Mouse (Mus musculus): ENCODE measurements around the gene Id3. TPM values are rescaled to one million over a fixed set of nuclear protein-coding genes. Genes with fewer than 3 reads are reported as not detected.

The Id3 gene
- total and polyA plus RNA-seq, 3 experiments, result 18.3 to 116 (median 85.5) TPM

- no peak overlapping the region for H3K9ac ChIP-seq (ENCODE audit: insufficient read depth, low read depth)
- peaks cover 22 to 39% of the 10 kb centered on the region in 2 experiments for H3K4me1 ChIP-seq (ENCODE audit: control insufficient read depth in 1 of 2, insufficient read depth in 2 of 2)
- no peak overlapping the region for H3K4me3 ChIP-seq (replicated peaks in 1 of 3; ENCODE audit: low read depth in 2 of 3, low read length in 2 of 3, poor library complexity in 1 of 3)
- TF ChIP-seq JUND (conservative IDR thresholded peaks at IDR 0.05; ENCODE audit: low read depth, low read length) (no peak), POLR2A (IDR thresholded peaks at IDR 0.05; ENCODE audit: low read depth, low read length) (no peak), MAFK (IDR thresholded peaks at IDR 0.05; ENCODE audit: insufficient replicate concordance, low read length) (no peak), UBTF (IDR thresholded peaks at IDR 0.05; ENCODE audit: low read depth, low read length) (no peak), ELF1 (IDR thresholded peaks at IDR 0.05; ENCODE audit: low read depth, low read length) (no peak), MYC (IDR thresholded peaks at IDR 0.05; ENCODE audit: low read depth, low read length) (no peak), IRF4 (IDR thresholded peaks at IDR 0.05; ENCODE audit: low read depth, low read length) (no peak), CHD1 (IDR thresholded peaks at IDR 0.05; ENCODE audit: low read depth, low read length) (no peak), USF2 (conservative IDR thresholded peaks at IDR 0.05; ENCODE audit: low read depth, low read length) (no peak), POLR2AphosphoS2 (IDR thresholded peaks at IDR 0.05; ENCODE audit: low read depth, low read length) (no peak), RCOR1 (conservative IDR thresholded peaks at IDR 0.05; ENCODE audit: low read depth, low read length) (no peak)
- H3K4me2 ChIP-seq (ENCODE audit: insufficient read depth, low read depth, poor library complexity, severe bottlenecking), result no peak overlapping the region
- H3K27me3 ChIP-seq (replicated peaks), result peaks cover 11% of the 10 kb centered on the region
- dilution Hi-C loops (cut with MboI; ENCODE audit: extremely low pct_ligation_motif_present, extremely low pct_unique_long_range_greater_than_20kb, low sequenced_read_pairs) (no loop called here), in situ Hi-C loops (cut with MboI; ENCODE audit: low pct_ligation_motif_present, low pct_unique_long_range_greater_than_20kb, low sequenced_read_pairs) (no loop called here)
- no peak overlapping the region for H3K27ac ChIP-seq (ENCODE audit: insufficient read depth, low read depth)
- no peaks in the 10 kb centered on the region for H3K36me3 ChIP-seq (replicated peaks in 1 of 2; ENCODE audit: control insufficient read depth in 1 of 2, insufficient read depth in 1 of 2, low read length in 1 of 2)
- DNase-seq (ENCODE audit: extremely low read depth), result no peak
- H3K9me3 ChIP-seq (replicated peaks; ENCODE audit: low read length), result peaks cover 7% of the 10 kb centered on the region
- no peaks in the 10 kb centered on the region for H3K79me2 ChIP-seq (replicated peaks; ENCODE audit: control insufficient read depth, extremely low read depth, insufficient read depth, poor library complexity, severe bottlenecking)
These were observed 48.6 kb upstream of the Id3 start for GRCm38 (mm10) chr4:136094519-136095219.

GRCm38 (mm10) chr4:136095490-136096105, 47.7 kb upstream of the Id3 start:
- Histone ChIP-seq H3K9ac (ENCODE audit: insufficient read depth, low read depth) (no peak overlapping the region), H3K4me1 (ENCODE audit: control insufficient read depth in 1 of 2, insufficient read depth in 2 of 2) (peaks cover 20 to 39% of the 10 kb centered on the region in 2 experiments), H3K4me3 (replicated peaks in 1 of 3; ENCODE audit: low read depth in 2 of 3, low read length in 2 of 3, poor library complexity in 1 of 3) (no peak overlapping the region), H3K27me3 (replicated peaks) (peaks cover 11% of the 10 kb centered on the region), H3K79me2 (replicated peaks; ENCODE audit: control insufficient read depth, extremely low read depth, insufficient read depth, poor library complexity, severe bottlenecking) (no peaks in the 10 kb centered on the region), H3K36me3 (replicated peaks in 1 of 2; ENCODE audit: control insufficient read depth in 1 of 2, insufficient read depth in 1 of 2, low read length in 1 of 2) (no peaks in the 10 kb centered on the region), H3K4me2 (ENCODE audit: insufficient read depth, low read depth, poor library complexity, severe bottlenecking) (no peak overlapping the region), H3K27ac (ENCODE audit: insufficient read depth, low read depth) (no peak overlapping the region), H3K9me3 (replicated peaks; ENCODE audit: low read length) (peaks cover 7% of the 10 kb centered on the region)
- in situ Hi-C loops (cut with MboI; ENCODE audit: low pct_ligation_motif_present, low pct_unique_long_range_greater_than_20kb, low sequenced_read_pairs) (no loop called here), dilution Hi-C loops (cut with MboI; ENCODE audit: extremely low pct_ligation_motif_present, extremely low pct_unique_long_range_greater_than_20kb, low sequenced_read_pairs) (no loop called here)
- no peak for DNase-seq (ENCODE audit: extremely low read depth)
- TF ChIP-seq MAX (IDR thresholded peaks at IDR 0.05; ENCODE audit: low read length) (0 out of 2 replicates have a peak, but pooled peaks have one; percentile 45), MYC (IDR thresholded peaks at IDR 0.05; ENCODE audit: low read depth, low read length) (0 out of 2 replicates have a peak, but pooled peaks have one; percentile 32), BHLHE40 (IDR thresholded peaks at IDR 0.05; ENCODE audit: low read depth, low read length) (peak; percentile 84), NELFE (IDR thresholded peaks at IDR 0.05; ENCODE audit: low read depth, low read length) (no peak), ZC3H11A (IDR thresholded peaks at IDR 0.05; ENCODE audit: low read depth, low read length) (no peak), SIN3A (IDR thresholded peaks at IDR 0.05; ENCODE audit: low read length) (no peak), TCF12 (IDR thresholded peaks at IDR 0.05; ENCODE audit: low read depth, low read length) (0 out of 2 replicates have a peak, but pooled peaks have one; percentile 9), GABPA (IDR thresholded peaks at IDR 0.05; ENCODE audit: insufficient replicate concordance, low read depth, low read length) (no peak), JUN (IDR thresholded peaks at IDR 0.05; ENCODE audit: insufficient read depth, low read depth, low read length) (0 out of 2 replicates have a peak, but pooled peaks have one; percentile 15)

All from CH12.LX (cell line).